8 mouse cellular contexts compared by ENCODE assay signal in the genomic region with DNA sequence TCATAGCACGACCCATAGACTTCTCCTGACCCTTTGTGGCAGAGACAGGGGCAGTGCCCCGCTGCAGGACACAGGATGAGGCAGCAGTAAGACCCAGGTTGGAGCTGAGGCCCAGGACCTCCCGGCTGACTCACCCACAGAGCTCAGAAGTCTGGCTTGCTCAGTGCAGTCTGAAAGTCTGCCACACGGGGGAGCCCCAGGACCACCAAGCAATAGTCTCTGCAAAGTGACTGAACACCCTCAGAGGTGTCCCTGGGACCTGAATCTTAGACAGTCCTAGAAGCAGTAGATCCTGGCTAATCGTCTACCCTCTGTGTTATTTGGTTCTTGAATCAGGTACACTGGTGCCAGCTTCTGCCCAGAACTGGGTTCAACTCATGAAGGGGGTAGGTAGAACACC. TPM values are rescaled to one million over a fixed set of nuclear protein-coding genes. Genes with fewer than 3 reads are reported as not detected.
A peak's percentile ranks its signal among the peaks of the same experiment; 100 is the strongest.
DNase-seq lines count a peak whose midpoint lies in the region; ATAC-seq lines count a peak whose summit lies in the region.

No protein-coding gene starts in this region.

- no peaks in the 10 kb centered on the region for H3K9me3 ChIP-seq in hindbrain, embryonic 13.5 days

- no peak overlapping the region for H3K9ac ChIP-seq in hindbrain, embryonic 13.5 days

- no peak overlapping the region for H3K4me2 ChIP-seq in hindbrain, embryonic 13.5 days

- DNase-seq in NIH3T3 (ENCODE audit: low read depth) = peak; percentile 93
- peak; percentile 96 to 97 for DNase-seq in cerebellum, postnatal 10 days
- DNase-seq in frontal cortex, postnatal 14 days (ENCODE audit: low spot score in 2 of 2) = peak; percentile 77 to 94
- peak; percentile 92 to 93 for DNase-seq in layer of hippocampus, postnatal 14 days (ENCODE audit: low spot score in 2 of 2)
- DNase-seq in lung, postnatal 14 days = peak; percentile 97
- DNase-seq in retina, postnatal 1 day = peak; percentile 89
- peak; percentile 97 for DNase-seq in thymus, postnatal 4 days

- peak; percentile 73 for ATAC-seq in hindbrain, embryonic 13.5 days (ENCODE audit: low FRiP score)

- peaks cover 89% of the 10 kb centered on the region for H3K36me3 ChIP-seq in hindbrain, embryonic 13.5 days

- H3K4me3 ChIP-seq in hindbrain, embryonic 13.5 days = no peak overlapping the region

- no peak overlapping the region for H3K27ac ChIP-seq in hindbrain, embryonic 13.5 days

- WGBS in hindbrain, embryonic 13.5 days = 15% methylated on average over 5 of the region's 5 CpGs

- no peaks in the 10 kb centered on the region for H3K27me3 ChIP-seq in hindbrain, embryonic 13.5 days

- peaks cover 19% of the 10 kb centered on the region for H3K4me1 ChIP-seq in hindbrain, embryonic 13.5 days (replicated peaks)

RNA-seq across cellular contexts. Expression of a gene that starts 8.1 kb away (rescaled TPM):
- polyA plus RNA-seq in hindbrain, embryonic 13.5 days (2015; fragmentation: Nextera tagmentation; extraction: Ambion mirVana) = 160 and 163 TPM in 2 replicates
- total RNA-seq in layer of hippocampus, postnatal 14 days (2021) = 10 to 100 TPM; 73.0 to 77.8 TPM

RNA-seq across cellular contexts. Expression of a gene that starts 8.7 kb away (rescaled TPM):
- polyA plus RNA-seq in hindbrain, embryonic 13.5 days (2015; fragmentation: Nextera tagmentation; extraction: Ambion mirVana) = 9.5 and 11.0 TPM in 2 replicates
- 10 to 100 TPM; 16.6 to 18.0 TPM for total RNA-seq in layer of hippocampus, postnatal 14 days (2021)

RNA-seq across cellular contexts. Expression of a gene that starts 32.5 kb away (rescaled TPM):
- polyA plus RNA-seq in hindbrain, embryonic 13.5 days (2015; fragmentation: Nextera tagmentation; extraction: Ambion mirVana) = 2.6 and 2.8 TPM in 2 replicates
- under 1 TPM; 0.31 to 0.69 TPM for total RNA-seq in layer of hippocampus, postnatal 14 days (2021)

RNA-seq across cellular contexts. Expression of a gene that starts 46.8 kb away (rescaled TPM):
- 20.2 and 21.5 TPM in 2 replicates for polyA plus RNA-seq in hindbrain, embryonic 13.5 days (2015; fragmentation: Nextera tagmentation; extraction: Ambion mirVana)
- total RNA-seq in layer of hippocampus, postnatal 14 days (2021) = 10 to 100 TPM; 47.7 to 54.8 TPM
